ENCODE assay signal across 11 mouse cellular contexts in the genomic region with DNA sequence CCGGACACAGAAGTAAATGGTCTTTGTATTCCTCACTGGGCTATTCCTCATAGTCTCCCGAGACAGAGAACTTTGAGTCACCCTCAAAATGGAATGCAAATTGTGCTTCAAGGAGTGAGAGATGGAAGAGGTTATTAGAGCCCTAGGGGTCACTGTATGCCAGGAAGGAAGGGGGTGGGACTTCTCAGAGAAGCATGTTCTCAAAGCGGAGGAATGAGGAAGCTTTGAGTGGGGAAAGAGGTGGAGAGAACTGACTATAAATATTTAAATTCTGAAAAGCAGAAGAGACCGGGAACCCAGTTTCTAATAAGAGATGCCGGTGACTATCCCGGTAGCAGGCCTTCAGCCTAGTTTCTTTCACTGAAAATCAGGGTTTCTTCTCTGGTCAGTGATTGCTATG. TPM values are rescaled to one million over a fixed set of nuclear protein-coding genes. Genes with fewer than 3 reads are reported as not detected.
A peak's percentile ranks its signal among the peaks of the same experiment; 100 is the strongest.
DNase-seq lines count a peak whose midpoint lies in the region; ATAC-seq lines count a peak whose summit lies in the region.
"Had no signal": no experiment of that assay in that cellular context is flagged by ENCODE, and none has a peak within 500 bp of the region (broad histone marks: within the 10 kb centered on the region; RNA-seq: fewer than 3 reads in every experiment).

No protein-coding gene starts in this region.

- DNase-seq in layer of hippocampus, adult 9-11 months = peak; percentile 38
- DNase-seq in layer of hippocampus, postnatal 25 days (ENCODE audit: extremely low spot score in 1 of 2, low spot score in 1 of 2) = no peak
- peak; percentile 17 for DNase-seq in skeletal muscle tissue, adult 2 months (ENCODE audit: low read depth, low spot score)
- no peak for DNase-seq in urinary bladder, postnatal 4 days (ENCODE audit: low spot score in 2 of 2)
- no peak for DNase-seq in embryo, embryonic 10 days (ENCODE audit: low spot score)
- DNase-seq in forebrain, embryonic 14.5 days (ENCODE audit: low spot score) = no peak
- DNase-seq: left cerebral cortex, postnatal 4 days had no signal

- ATAC-seq in liver, embryonic 15.5 days (ENCODE audit: insufficient read depth) = 0 out of 2 replicates have a peak, but pooled peaks have one; percentile 10
- no peak for ATAC-seq in forebrain, embryonic 14.5 days

- H3K36me3 ChIP-seq in liver, embryonic 15.5 days (replicated peaks) = no peaks in the 10 kb centered on the region
- no peaks in the 10 kb centered on the region for H3K36me3 ChIP-seq in forebrain, embryonic 14.5 days (ENCODE audit: control insufficient read depth, insufficient read depth, low read length)
- H3K36me3 ChIP-seq: G1E; neural tube, embryonic 12.5 days had no signal

- H3K9ac ChIP-seq in liver, embryonic 15.5 days = no peak overlapping the region
- no peak overlapping the region for H3K9ac ChIP-seq in forebrain, embryonic 14.5 days (ENCODE audit: low read length)
- H3K9ac ChIP-seq: neural tube, embryonic 12.5 days had no signal

- peak overlapping the region; percentile 18; the same call in 1 of the 2 replicates for H3K4me2 ChIP-seq in liver, embryonic 15.5 days
- no peak overlapping the region for H3K4me2 ChIP-seq in forebrain, embryonic 14.5 days (ENCODE audit: low read length)
- H3K4me2 ChIP-seq: neural tube, embryonic 12.5 days had no signal

- 15% methylated on average over 6 of the region's 6 CpGs for WGBS in liver, embryonic 15.5 days (ENCODE audit: insufficient replicate concordance)
- WGBS in forebrain, embryonic 14.5 days = 86% methylated on average over 6 of the region's 6 CpGs

- peak overlapping the region; percentile 66 for H3K27ac ChIP-seq in brown adipose tissue, adult 24 weeks (replicated peaks; ENCODE audit: low read depth, low read length)
- peak overlapping the region; percentile 66 for H3K27ac ChIP-seq in liver, embryonic 15.5 days (replicated peaks)
- H3K27ac ChIP-seq in forebrain, embryonic 14.5 days (ENCODE audit: low read depth, low read length) = no peak overlapping the region
- H3K27ac ChIP-seq: neural tube, embryonic 12.5 days had no signal

- H3K27me3 ChIP-seq in liver, embryonic 15.5 days = no peaks in the 10 kb centered on the region
- H3K27me3 ChIP-seq in forebrain, embryonic 14.5 days (replicated peaks; ENCODE audit: control insufficient read depth, insufficient read depth, low read length) = no peaks in the 10 kb centered on the region
- H3K27me3 ChIP-seq: neural tube, embryonic 12.5 days had no signal

- no peaks in the 10 kb centered on the region for H3K4me1 ChIP-seq in brown adipose tissue, adult 24 weeks (ENCODE audit: control insufficient read depth, insufficient read depth, insufficient read length, low read length)
- H3K4me1 ChIP-seq in liver, embryonic 15.5 days (replicated peaks) = peaks cover 74% of the 10 kb centered on the region
- H3K4me1 ChIP-seq in forebrain, embryonic 14.5 days (ENCODE audit: control insufficient read depth, insufficient read depth, low read length) = no peaks in the 10 kb centered on the region
- H3K4me1 ChIP-seq: neural tube, embryonic 12.5 days had no signal

- H3K9me3 ChIP-seq in liver, embryonic 15.5 days (replicated peaks) = no peaks in the 10 kb centered on the region
- no peaks in the 10 kb centered on the region for H3K9me3 ChIP-seq in forebrain, embryonic 14.5 days (replicated peaks; ENCODE audit: control insufficient read depth, low read length)
- H3K9me3 ChIP-seq: neural tube, embryonic 12.5 days had no signal

- H3K4me3 ChIP-seq in brown adipose tissue, adult 24 weeks (ENCODE audit: insufficient read depth, low read depth, low read length) = no peak overlapping the region
- no peak overlapping the region for H3K4me3 ChIP-seq in liver, embryonic 15.5 days (replicated peaks)
- H3K4me3 ChIP-seq in forebrain, embryonic 14.5 days (ENCODE audit: low read depth, low read length) = no peak overlapping the region
- H3K4me3 ChIP-seq: neural tube, embryonic 12.5 days had no signal

RNA-seq across cellular contexts. Expression of a gene that starts 14.8 kb away (rescaled TPM):
- 1 to 10 TPM; 4.5 to 5.1 TPM for total RNA-seq in layer of hippocampus, postnatal 25 days (2021)
- polyA plus RNA-seq in brown adipose tissue, adult 24 weeks (2012; ENCODE audit: insufficient read depth, insufficient read length, missing spikeins) = not detected in 2 replicates
- 20.4 and 24.6 TPM in 2 replicates for polyA plus RNA-seq in liver, embryonic 15.5 days (2015; fragmentation: Nextera tagmentation; extraction: Ambion mirVana)
- 2.8 and 3.3 TPM in 2 replicates for polyA plus RNA-seq in forebrain, embryonic 14.5 days (2014; fragmentation: Nextera tagmentation; extraction: Ambion mirVana)
- total RNA-seq: G1E had no signal
- polyA plus RNA-seq: G1E had no signal

Comparison
In these comparisons a context has a peak if more than half of its experiments do, and no peak if none do; other contexts are left out.
1. DNase-seq: peak in layer of hippocampus, adult 9-11 months (single experiment) and skeletal muscle tissue, adult 2 months (single experiment); none in layer of hippocampus, postnatal 25 days (0 of 2), urinary bladder, postnatal 4 days (0 of 2), embryo, embryonic 10 days (single experiment) and forebrain, embryonic 14.5 days (single experiment).